Mouse (Mus musculus) erythroblast, embryonic 14.5 days (primary cell): Measurements from ENCODE around the gene Exosc7.

Experiments
- GATA1 ChIP-seq: IDR thresholded peaks from 2 replicates; pipeline ENCODE4 v1.6.1; 2012; ENCODE audit warnings: low read length, inconsistent platforms, mixed read lengths
- TAL1 ChIP-seq: IDR thresholded peaks from 3 replicates; pipeline ENCODE4 v1.6.1; 2012; ENCODE audit warnings: low read length, inconsistent platforms, mixed read lengths

DNA sequence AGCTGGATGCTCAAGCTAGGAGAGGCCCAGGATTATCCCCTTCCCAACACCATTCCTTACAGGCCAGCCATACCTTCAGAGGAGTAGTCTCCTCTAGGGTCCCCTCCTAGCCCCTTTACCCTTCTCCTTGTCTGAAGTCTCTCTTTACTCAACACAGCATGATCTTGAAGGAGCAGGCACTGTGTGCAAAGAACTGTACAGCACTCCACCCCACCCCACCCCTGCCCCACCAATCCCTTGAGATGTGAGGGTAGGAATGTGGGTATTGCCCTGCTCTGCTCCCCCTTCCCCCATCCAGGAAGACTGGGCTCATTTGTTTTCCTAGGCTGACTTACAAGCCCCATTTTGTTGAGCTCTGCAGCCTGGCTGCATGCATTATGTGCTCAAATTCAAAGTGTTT lies 8.7 kb upstream of the Exosc7 start:
- no peak for TF ChIP-seq GATA1
- no peak for TF ChIP-seq TAL1
